Mouse (Mus musculus) layer of hippocampus, adult 8-10 months (tissue): ENCODE data around the gene Aldoart2. TPM values are rescaled to one million over a fixed set of nuclear protein-coding genes. Genes with fewer than 3 reads are reported as not detected.
"Not testable (repeated sequence)": the region's sequence is repeated elsewhere in the genome, so short reads cannot be mapped to it uniquely, and the experiment has no call there.

ENCODE experiments used
- DNase-seq, 2 experiments: peaks; one replicate each; pipeline ENCODE4 v3.0.0; 2022; ENCODE audit warnings: low spot score in 2 of 2
- total RNA-seq, 4 experiments: library from RNA; stranded (reverse); gene quantifications; 2 replicates each; pipeline ENCODE4 v1.2.4; 2022

Gene Aldoart2
- total RNA-seq, result under 1 TPM in 3 of 4 experiments, not detected in 1; 0.22 to 0.37 (median 0.25) TPM

GRCm38 (mm10) chr12:55565206-55565605 is at the start of gene Aldoart2:
TSS of gene Aldoart2 (plus strand) at chr12:55565239.
- no peak for DNase-seq

- DNase-seq, result peak in 1 of 2 experiments; percentile 42
These were observed 46.8 kb upstream of the Aldoart2 start for GRCm38 (mm10) chr12:55518061-55518738.

DNA sequence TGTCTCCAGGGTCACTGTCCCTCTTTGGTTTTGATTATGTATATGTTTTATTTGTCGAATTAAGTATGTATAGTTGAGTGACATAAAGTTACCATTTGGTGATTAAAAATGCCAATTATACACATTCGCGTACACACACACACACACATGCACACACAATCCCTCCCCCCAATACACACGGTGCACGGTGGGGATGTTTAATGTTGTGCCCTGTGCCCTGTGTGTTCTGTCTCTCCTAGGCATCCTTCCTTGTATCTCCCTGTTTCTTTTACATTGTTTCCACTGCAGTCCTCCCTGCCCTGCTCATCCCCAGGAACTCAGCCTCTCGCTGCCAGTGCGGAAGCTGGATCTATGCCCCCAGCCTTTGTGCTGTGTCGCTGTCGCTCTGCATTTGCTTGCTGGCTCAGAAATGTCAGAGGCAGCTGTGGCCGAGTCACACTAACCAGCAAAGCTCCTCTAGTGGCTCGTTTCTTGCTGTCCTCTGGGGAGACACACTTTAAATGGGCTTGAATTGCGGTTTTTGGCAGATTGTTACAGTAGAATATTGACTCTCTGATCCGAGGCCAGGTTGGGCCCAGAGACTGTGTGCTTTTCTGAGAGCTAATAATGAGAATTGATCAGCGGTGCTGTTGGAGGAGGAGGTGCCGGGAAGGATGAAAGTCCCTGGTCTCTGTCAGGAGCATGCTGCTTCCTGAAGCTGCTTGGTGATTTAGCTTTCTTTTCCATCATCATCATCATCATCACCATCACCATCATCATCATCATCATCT is 37.9 kb upstream of the Aldoart2 start:
- peak in 1 of 2 experiments; percentile 16 for DNase-seq

DNA sequence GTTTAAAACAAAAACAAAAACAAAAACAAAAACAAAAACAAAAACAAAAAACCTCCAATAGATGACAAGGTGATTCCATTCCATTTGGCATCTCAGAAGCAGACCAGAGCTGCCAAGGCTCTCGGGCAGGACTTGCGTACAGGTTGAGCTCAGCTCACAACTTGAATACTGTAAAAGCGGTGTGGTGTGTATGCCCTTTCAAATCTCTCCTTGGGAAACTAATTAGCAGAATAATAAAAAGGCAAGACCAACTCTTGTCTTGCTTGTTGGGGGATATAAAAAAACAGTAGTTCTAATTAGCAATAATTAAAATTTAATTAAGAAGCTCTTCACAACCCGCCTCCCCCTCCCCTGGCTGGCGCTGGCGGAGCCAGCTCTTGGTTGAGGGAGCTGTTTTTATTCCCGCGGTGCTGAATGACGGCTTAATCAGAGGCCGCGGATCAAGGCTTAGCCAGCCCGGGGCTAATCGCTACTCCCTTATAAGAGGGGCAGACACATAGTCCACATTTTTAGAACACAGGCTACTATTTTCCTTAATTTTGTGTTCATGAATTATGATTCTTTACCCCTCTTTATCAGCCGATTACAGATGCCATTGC is 28.4 kb upstream of the Aldoart2 start:
- DNase-seq, result no peak

GRCm38 (mm10) chr12:55537742-55538141 is 27.3 kb upstream of the Aldoart2 start:
- DNase-seq, result no peak

DNA sequence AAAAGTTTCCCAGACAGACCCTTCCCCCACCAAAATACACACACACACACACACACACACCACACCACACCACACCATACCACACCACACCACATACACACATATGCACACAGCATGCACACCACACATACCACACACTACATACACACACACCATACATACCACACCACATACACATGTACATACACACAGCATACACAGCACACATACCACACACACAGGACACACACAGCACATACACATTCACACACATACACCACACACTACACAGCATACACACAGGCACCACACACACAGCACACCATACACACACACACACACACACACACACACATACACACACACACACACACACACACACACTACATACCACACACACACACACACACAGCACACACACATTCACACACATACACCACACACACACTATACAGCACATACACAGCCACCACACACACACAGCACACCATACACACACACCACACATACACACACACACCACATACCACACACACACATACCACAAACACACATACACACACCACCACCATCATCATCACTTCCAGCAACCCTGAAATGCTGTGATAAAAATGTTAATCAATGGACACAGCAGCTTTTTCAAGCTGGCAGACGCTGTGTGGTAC is 26.6 kb upstream of the Aldoart2 start:
- DNase-seq, result no peak

DNA sequence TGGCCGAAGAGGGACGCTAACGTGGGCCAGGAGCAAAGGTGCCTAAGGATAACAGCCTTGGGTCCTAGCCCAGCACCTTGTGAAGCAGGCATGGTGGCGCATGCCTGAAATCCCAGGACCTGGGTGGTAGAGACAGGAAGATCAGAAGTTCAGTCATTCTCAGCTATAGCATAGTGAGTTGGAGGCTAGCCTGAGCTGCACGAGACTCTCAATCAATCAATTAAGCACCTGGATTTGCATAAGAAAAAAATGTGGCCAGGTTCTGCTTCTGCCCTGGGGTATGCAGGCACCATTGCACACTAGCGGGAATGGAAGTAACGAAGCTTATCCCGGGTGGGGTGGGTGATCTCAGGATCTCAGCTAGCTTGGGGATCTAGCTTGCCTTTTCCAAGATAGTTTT is 25.9 kb upstream of the Aldoart2 start:
- no peak for DNase-seq

DNA sequence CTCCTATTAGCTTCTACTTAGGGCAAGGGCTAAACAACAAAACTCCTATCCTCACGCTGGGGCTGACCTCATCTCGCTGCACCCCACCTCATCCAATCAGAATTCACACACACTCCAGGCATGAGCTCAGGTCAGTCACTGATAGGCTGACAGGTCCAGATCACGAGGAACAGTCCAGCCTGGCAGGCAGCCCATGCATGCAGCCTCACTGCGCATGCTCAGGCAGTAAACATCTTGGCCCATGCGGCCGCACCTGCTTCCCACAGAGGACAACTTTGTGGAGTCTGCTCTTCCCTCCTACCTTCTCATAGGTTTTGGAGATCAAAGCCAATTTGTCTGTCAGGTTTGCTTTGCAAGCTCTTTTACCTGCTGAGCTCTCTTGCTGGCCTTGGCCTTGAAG is 10.1 kb upstream of the Aldoart2 start:
- DNase-seq, result not testable (repeated sequence)

DNA sequence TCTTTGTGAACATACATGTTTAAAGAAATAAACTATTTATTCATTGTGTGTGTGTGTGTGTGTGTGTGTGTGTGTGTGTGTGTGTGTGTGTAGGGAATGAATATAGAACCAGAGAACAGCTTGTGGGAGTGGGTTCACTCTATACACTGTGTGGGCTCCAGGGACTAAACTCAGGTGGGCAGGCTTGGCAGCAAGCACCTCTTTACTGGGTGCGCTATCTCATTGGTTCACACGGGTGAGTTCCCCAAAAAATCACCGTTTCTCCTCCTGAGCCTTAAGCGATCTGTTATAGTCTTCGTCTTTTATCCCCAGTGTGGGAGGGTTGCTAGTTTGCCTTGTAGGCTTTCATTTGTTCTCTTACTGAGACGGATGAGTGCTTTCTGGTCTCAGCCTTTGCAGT is 7.2 kb upstream of the Aldoart2 start:
- no peak for DNase-seq

- DNase-seq, result no peak
These were observed 5.7 kb upstream of the Aldoart2 start for GRCm38 (mm10) chr12:55559184-55559855.

GRCm38 (mm10) chr12:55560025-55560690 is 4.9 kb upstream of the Aldoart2 start:
- no peak for DNase-seq

DNA sequence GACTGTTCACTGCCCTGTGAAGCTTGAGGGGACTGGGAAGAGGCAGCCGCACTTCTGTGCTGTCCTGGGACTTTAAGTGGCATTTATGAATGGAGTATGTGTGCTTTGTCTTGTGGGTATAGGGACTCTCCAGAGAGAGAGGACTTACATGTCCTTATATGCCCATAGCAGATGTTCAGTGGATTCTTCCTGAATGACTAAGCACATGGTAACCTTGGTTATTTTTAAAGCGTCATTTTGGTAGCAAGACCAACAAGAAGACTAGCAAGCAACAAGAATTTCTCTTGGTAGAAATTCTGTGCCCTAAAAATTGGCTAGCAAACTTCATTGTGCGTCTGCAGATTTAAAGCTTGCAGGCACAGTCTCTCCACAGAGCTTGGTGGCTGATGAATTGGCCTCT is 1.3 kb upstream of the Aldoart2 start:
- DNase-seq, result no peak

GRCm38 (mm10) chr12:55564187-55564963 is 664 bp upstream of the Aldoart2 start:
- no peak for DNase-seq

GRCm38 (mm10) chr12:55565867-55566266 is 828 bp downstream of the Aldoart2 start:
- DNase-seq, result no peak

DNA sequence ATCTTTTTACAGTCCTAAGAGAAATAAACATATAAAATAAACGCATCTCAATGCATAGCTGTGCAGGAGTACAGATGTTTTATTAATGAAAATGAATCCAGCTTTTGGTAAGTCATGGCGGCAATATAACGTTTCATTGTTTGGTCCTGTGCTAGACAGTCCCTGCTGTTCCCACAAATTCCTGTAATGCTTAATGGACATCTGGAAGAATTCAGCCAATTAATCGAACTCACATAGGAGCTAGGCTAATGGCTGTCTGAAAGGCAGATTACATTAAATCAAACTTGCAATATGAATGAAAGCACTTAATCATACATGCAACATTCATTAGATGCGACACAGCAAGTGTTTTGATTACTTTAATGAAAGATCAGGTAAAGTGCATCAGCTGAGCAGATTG is 1.8 kb downstream of the Aldoart2 start:
- no peak for DNase-seq

DNA sequence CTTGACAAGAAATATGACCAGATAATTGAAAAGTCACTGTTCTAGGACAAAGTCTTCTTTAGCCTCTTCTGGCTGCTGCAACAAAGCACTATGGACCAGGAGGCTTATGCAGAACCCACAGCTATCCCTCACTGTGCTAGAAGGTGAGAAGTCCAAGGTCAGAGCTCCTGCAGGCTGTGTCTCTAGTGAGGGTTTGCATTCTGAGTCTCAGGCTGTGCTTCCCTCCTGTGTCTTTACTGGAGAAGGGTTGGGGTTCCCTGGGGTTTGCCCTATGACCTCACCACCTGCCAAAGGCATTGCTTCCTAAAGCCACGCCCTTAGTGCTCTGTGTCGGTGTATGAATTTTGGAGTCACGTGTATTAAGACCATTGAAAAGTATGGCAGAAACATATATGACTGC is 3.4 kb downstream of the Aldoart2 start:
- no peak for DNase-seq

DNA sequence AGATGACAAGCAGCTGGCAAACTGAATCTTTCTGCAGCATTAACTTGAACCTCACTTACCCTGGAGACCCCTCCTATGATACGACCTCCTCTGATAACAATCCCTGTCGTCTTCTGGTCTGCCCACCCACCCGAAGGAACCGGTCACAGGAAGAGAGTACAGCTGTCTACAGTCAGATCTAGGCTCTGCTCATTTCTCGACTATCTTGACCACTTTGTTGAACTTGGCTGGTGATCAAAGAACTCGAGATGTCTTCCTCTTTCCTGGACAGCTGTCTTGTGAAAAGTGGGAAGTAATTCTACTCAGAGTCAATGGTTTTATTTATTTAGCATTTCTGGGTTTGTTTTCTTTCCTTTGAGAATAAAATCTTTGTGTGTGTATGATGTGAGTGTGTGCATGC is 4.6 kb downstream of the Aldoart2 start:
- DNase-seq, result no peak

GRCm38 (mm10) chr12:55570646-55571045 is 5.6 kb downstream of the Aldoart2 start:
- no peak for DNase-seq

- DNase-seq, result no peak
These were observed 6.1 kb downstream of the Aldoart2 start for GRCm38 (mm10) chr12:55571181-55571580.

DNA sequence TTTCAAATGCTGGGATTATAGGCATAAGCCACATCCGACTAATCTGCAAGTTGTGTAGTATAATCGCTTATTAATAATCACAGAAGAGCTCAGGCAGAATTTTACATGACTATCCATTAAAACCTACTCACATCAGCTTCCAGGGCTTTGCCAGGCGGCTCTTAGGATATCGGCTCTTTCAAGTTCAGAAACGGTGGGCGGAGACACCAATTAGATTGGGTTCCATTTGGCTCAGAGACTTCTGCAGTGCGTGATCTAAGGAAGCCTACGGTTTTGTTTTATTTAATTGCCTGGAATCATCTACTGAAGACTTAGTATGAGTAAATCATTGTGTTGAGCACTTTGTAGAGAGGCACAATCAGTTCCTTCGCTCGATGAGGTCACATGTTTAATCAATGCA is 6.6 kb downstream of the Aldoart2 start:
- DNase-seq, result no peak
